Mouse (Mus musculus) adipocyte (in vitro differentiated cells): ENCODE measurements around the gene Borcs6.

ENCODE experiments used
- DNase-seq: peaks from one replicate; pipeline ENCODE4 v3.0.0-alpha.2; 2016; ENCODE audit warnings: low spot score

The Borcs6 gene

DNA sequence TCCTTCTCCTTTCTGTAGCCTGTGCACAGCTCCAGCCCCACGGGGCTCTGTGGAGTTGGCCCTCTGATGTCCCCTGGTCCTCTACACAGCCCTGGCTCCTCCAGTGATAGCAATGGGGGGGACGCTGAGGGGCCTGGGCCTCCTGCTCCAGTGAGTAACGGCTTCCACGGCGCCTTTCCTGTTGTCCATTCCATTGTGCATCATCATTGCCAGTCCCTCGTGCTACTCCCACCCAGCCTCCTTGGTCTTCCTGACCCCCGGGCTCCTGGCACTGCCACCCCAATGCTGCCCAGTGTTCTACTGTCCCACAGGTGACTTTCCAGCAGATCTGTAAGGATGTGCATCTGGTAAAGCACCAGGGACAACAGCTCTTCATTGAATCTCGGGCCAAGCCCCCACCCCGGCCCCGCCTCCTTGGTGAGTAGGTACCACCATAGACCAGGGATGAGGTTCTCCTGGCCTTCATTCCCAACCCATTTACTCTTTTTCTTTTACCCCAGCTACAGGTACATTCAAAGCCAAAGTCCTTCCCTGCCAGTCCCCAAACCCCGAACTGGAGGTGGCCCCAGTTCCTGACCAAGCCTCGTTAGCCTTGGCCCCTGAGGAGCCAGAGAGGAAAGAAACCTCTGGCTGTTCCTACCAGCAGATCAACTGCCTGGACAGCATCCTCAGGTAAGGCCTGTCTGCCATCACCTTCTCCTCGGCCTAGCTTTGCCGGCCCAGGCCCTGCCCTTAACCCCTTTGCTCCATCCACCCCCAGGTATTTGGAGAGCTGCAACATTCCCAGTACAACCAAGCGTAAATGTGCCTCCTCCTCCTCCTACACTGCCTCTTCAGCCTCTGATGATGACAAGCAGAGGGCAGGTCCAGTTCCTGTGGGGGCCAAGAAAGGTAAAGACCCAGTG lies 44.3 kb downstream of the Borcs6 start:
- DNase-seq, result no peak

- no peak for DNase-seq
These were observed 45.0 kb downstream of the Borcs6 start for GRCm38 (mm10) chr11:69104487-69104886.

GRCm38 (mm10) chr11:69105227-69105626 lies 45.7 kb downstream of the Borcs6 start:
- DNase-seq, result no peak

DNA sequence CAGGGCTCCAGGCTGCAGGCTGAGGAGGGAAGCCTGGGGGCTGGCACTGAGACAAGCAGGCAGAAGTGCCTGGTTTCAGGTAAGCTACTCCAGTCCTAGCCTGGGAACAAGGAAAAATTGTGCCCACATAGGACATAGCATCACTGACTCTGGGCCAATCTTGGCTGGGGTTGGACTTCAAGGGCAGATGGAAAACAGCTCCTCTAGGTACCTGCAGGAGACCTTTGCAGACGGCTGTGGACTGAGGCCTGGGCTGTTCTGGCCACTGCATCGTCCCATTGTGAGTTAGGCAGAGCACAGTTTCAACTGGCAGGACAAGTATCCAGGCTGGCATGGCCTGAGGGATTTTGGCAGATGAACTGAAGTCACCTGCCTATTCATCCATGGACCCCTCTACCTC lies 46.3 kb downstream of the Borcs6 start:
- no peak for DNase-seq

GRCm38 (mm10) chr11:69106299-69106698 lies 46.8 kb downstream of the Borcs6 start:
- DNase-seq, result no peak

DNA sequence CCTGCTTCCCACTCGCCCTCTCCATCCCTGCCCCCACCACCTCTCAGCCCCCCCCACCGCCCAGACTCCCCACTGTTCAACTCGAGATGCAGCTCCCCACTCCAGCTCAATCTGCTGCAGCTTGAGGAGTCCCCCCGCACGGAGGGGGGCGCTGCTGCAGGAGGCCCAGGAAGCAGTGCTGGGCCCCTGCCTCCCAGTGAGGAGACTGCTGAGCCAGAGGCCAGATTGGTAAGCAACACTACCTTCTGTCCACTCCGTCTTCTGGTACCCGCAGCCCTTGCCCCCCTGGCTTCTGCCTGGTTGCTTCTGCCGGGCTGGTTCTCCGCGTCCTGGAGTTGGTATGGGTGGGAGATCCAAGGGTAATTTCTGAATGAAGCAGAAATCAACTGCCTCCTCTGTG lies 47.3 kb downstream of the Borcs6 start:
- no peak for DNase-seq

GRCm38 (mm10) chr11:69107676-69108075 lies 48.2 kb downstream of the Borcs6 start:
- DNase-seq, result no peak

- DNase-seq, result no peak
These were observed 48.7 kb downstream of the Borcs6 start for GRCm38 (mm10) chr11:69108223-69108622.

- peak; percentile 48 for DNase-seq
These were observed 49.7 kb downstream of the Borcs6 start for GRCm38 (mm10) chr11:69109032-69109900.

GRCm38 (mm10) chr11:69110319-69111046 lies 51.0 kb downstream of the Borcs6 start:
- DNase-seq, result peak; percentile 44
